Mouse (Mus musculus): ENCODE measurements around the gene Olfr1445. TPM values are rescaled to one million over a fixed set of nuclear protein-coding genes. Genes with fewer than 3 reads are reported as not detected.

Gene Olfr1445
- total and polyA plus RNA-seq, 2 experiments from 2014 or later: not detected

- Histone ChIP-seq H3K4me2 (ENCODE audit: low read depth, low read length) (no peak within 1 kb of the TSS), H3K9me3 (ENCODE audit: low read length) (no peaks in the 10 kb centered on the region), H3K4me3 (ENCODE audit: low read length) (no peak within 1 kb of the TSS), H3K27me3 (ENCODE audit: insufficient read depth, low read length) (no peaks in the 10 kb centered on the region), H3K36me3 (ENCODE audit: insufficient read depth, low read length) (no peaks in the 10 kb centered on the region), H3K9ac (replicated peaks; ENCODE audit: low read length) (no peak within 1 kb of the TSS), H3K4me1 (ENCODE audit: insufficient read depth, low read length) (no peaks in the 10 kb centered on the region), H3K27ac (no peak within 1 kb of the TSS)
- no peak for TF ChIP-seq CTCF (IDR thresholded peaks at IDR 0.05; ENCODE audit: low read depth)
- no peak for ATAC-seq
- no peak for DNase-seq (ENCODE audit: low spot score)
Observed at GRCm38 (mm10) chr19:12930540-12930939, 46.9 kb downstream of the Olfr1445 start, which contains the start of gene Olfr1449. Gene Olfr1449, plus strand, starts transcription at chr19:12930840.

Other genes with a start within 250 kb of the Olfr1445 start
- gene Olfr1442, start 213.4 kb upstream of the Olfr1445 start, total RNA-seq (2014; rRNA removed): not detected in 2 replicates
- gene Olfr1442, start 213.4 kb upstream of the Olfr1445 start, polyA plus RNA-seq (2015; fragmentation: Nextera tagmentation; extraction: Ambion mirVana): not detected in 2 replicates
- not detected in 2 replicates for gene Olfr1443, start 205.7 kb upstream of the Olfr1445 start, total RNA-seq (2014; rRNA removed)
- not detected in 2 replicates for gene Olfr1443, start 205.7 kb upstream of the Olfr1445 start, polyA plus RNA-seq (2015; fragmentation: Nextera tagmentation; extraction: Ambion mirVana)
- gene Keg1, start 188.1 kb upstream of the Olfr1445 start, total RNA-seq (2014; rRNA removed): not detected in 2 replicates
- not detected in 2 replicates for gene Keg1, start 188.1 kb upstream of the Olfr1445 start, polyA plus RNA-seq (2015; fragmentation: Nextera tagmentation; extraction: Ambion mirVana)
- gene Cntf, start 118.2 kb upstream of the Olfr1445 start, total RNA-seq (2014; rRNA removed): 0.42 and 1.3 TPM in 2 replicates
- 0.83 and 1.5 TPM in 2 replicates for gene Cntf, start 118.2 kb upstream of the Olfr1445 start, polyA plus RNA-seq (2015; fragmentation: Nextera tagmentation; extraction: Ambion mirVana)
- 42.5 and 49.1 TPM in 2 replicates for gene Zfp91, start 87.7 kb upstream of the Olfr1445 start, total RNA-seq (2014; rRNA removed)
- gene Zfp91, start 87.7 kb upstream of the Olfr1445 start, polyA plus RNA-seq (2015; fragmentation: Nextera tagmentation; extraction: Ambion mirVana): 13.4 and 14.1 TPM in 2 replicates
- gene Lpxn, start 87.7 kb upstream of the Olfr1445 start, total RNA-seq (2014; rRNA removed): 0.83 and 1.8 TPM in 2 replicates
- gene Lpxn, start 87.7 kb upstream of the Olfr1445 start, polyA plus RNA-seq (2015; fragmentation: Nextera tagmentation; extraction: Ambion mirVana): 1.1 and 1.2 TPM in 2 replicates
- gene Gm5244, start 37.2 kb upstream of the Olfr1445 start, total RNA-seq (2014; rRNA removed): not detected in 2 replicates
- not detected in 2 replicates for gene Gm5244, start 37.2 kb upstream of the Olfr1445 start, polyA plus RNA-seq (2015; fragmentation: Nextera tagmentation; extraction: Ambion mirVana)
- not detected in 2 replicates for gene Olfr1444, start 26.6 kb upstream of the Olfr1445 start, total RNA-seq (2014; rRNA removed)
- gene Olfr1444, start 26.6 kb upstream of the Olfr1445 start, polyA plus RNA-seq (2015; fragmentation: Nextera tagmentation; extraction: Ambion mirVana): not detected in 2 replicates
- not detected in 2 replicates for gene Olfr1446, start 9.7 kb downstream of the Olfr1445 start, total RNA-seq (2014; rRNA removed)
- not detected in 2 replicates for gene Olfr1446, start 9.7 kb downstream of the Olfr1445 start, polyA plus RNA-seq (2015; fragmentation: Nextera tagmentation; extraction: Ambion mirVana)
- gene Olfr1447, start 19.9 kb downstream of the Olfr1445 start, total RNA-seq (2014; rRNA removed): not detected in 2 replicates
- not detected in 2 replicates for gene Olfr1447, start 19.9 kb downstream of the Olfr1445 start, polyA plus RNA-seq (2015; fragmentation: Nextera tagmentation; extraction: Ambion mirVana)
- gene Olfr1448, start 40.6 kb downstream of the Olfr1445 start, total RNA-seq (2014; rRNA removed): not detected in 2 replicates
- gene Olfr1448, start 40.6 kb downstream of the Olfr1445 start, polyA plus RNA-seq (2015; fragmentation: Nextera tagmentation; extraction: Ambion mirVana): not detected in 2 replicates
- not detected in 2 replicates for gene Olfr1449, start 47.0 kb downstream of the Olfr1445 start, total RNA-seq (2014; rRNA removed)
- not detected in 2 replicates for gene Olfr1449, start 47.0 kb downstream of the Olfr1445 start, polyA plus RNA-seq (2015; fragmentation: Nextera tagmentation; extraction: Ambion mirVana)
- gene Olfr1450, start 66.4 kb downstream of the Olfr1445 start, total RNA-seq (2014; rRNA removed): not detected in 2 replicates
- gene Olfr1450, start 66.4 kb downstream of the Olfr1445 start, polyA plus RNA-seq (2015; fragmentation: Nextera tagmentation; extraction: Ambion mirVana): not detected in 2 replicates
- not detected in 2 replicates for gene Olfr1451, start 111.2 kb downstream of the Olfr1445 start, total RNA-seq (2014; rRNA removed)
- not detected in 2 replicates for gene Olfr1451, start 111.2 kb downstream of the Olfr1445 start, polyA plus RNA-seq (2015; fragmentation: Nextera tagmentation; extraction: Ambion mirVana)
- gene Olfr1453, start 144.5 kb downstream of the Olfr1445 start, total RNA-seq (2014; rRNA removed): not detected in 2 replicates
- not detected in 2 replicates for gene Olfr1453, start 144.5 kb downstream of the Olfr1445 start, polyA plus RNA-seq (2015; fragmentation: Nextera tagmentation; extraction: Ambion mirVana)
- not detected in 2 replicates for gene Olfr1454, start 176.8 kb downstream of the Olfr1445 start, total RNA-seq (2014; rRNA removed)
- gene Olfr1454, start 176.8 kb downstream of the Olfr1445 start, polyA plus RNA-seq (2015; fragmentation: Nextera tagmentation; extraction: Ambion mirVana): not detected in 2 replicates
- gene Olfr1457, start 214.0 kb downstream of the Olfr1445 start, total RNA-seq (2014; rRNA removed): not detected in 2 replicates
- gene Olfr1457, start 214.0 kb downstream of the Olfr1445 start, polyA plus RNA-seq (2015; fragmentation: Nextera tagmentation; extraction: Ambion mirVana): not detected in 2 replicates
- gene Olfr1458, start 222.9 kb downstream of the Olfr1445 start, total RNA-seq (2014; rRNA removed): not detected in 2 replicates
- not detected in 2 replicates for gene Olfr1458, start 222.9 kb downstream of the Olfr1445 start, polyA plus RNA-seq (2015; fragmentation: Nextera tagmentation; extraction: Ambion mirVana)

All from hindbrain, postnatal 0 days (tissue).